Mouse (Mus musculus): ENCODE results near the gene Rbfox2.
A peak's percentile ranks its signal among the peaks of the same experiment; 100 is the strongest.

GRCm38 (mm10) chr15:77152336-77153087 is 154.3 kb downstream of the Rbfox2 start:
- TF ChIP-seq CTCF (IDR thresholded peaks at IDR 0.05; ENCODE audit: low read depth, low read length) = peak; percentile 13; the same call in 1 of the 2 replicates
- no peak for TF ChIP-seq POLR2A (IDR thresholded peaks at IDR 0.05; ENCODE audit: extremely low read depth, insufficient read depth, low read length)

All from liver, adult 2 months (tissue).